Mouse (Mus musculus) left cerebral cortex, adult 11 months (tissue): ENCODE data around the gene Gm20388.

ENCODE experiments used
- DNase-seq: peaks from one replicate; pipeline ENCODE4 v3.0.0; 2022; ENCODE audit warnings: low spot score

Gm20388 gene

DNA sequence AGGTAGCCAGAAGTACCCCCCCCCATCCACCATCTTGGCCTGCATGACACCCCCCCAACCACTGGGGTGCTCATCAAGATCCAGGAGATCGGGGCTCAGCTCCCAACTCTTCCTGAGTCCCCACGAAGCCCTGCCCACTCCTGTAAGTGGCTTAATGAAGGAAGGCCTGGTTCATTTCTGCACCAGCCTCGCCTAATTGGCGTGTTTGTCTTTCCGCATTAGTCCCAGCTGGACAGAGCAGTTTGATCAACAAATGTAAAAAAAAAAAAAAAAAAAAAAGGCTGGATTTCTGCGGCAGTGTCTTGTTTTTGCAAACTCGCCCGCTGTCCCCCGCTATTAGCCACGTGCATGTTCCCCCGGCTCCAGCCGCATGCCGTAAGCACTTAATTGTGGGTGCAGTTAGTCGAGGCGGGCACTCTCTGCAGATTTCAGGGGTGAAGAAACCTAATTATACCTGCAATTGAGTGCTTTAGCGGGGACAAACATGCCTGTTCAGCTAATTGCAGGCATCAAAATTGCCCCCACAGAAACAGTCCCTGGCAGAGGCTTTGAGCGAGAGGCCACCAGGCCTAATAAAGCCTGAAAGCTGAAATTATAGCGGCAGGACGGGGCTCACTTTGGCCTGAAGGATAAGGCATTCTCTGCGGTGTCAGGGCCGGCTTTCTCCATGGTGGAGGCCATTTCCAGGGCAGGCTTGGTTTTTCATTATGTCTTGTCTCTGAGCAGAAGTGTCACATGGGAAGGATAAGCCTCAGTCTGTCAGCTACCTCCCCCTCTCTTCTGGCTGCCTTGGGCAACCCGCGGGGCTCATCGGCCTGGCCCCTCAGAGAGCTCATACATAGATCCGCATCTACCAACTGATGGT is 566.3 kb downstream of the Gm20388 start:
- no peak for DNase-seq

DNA sequence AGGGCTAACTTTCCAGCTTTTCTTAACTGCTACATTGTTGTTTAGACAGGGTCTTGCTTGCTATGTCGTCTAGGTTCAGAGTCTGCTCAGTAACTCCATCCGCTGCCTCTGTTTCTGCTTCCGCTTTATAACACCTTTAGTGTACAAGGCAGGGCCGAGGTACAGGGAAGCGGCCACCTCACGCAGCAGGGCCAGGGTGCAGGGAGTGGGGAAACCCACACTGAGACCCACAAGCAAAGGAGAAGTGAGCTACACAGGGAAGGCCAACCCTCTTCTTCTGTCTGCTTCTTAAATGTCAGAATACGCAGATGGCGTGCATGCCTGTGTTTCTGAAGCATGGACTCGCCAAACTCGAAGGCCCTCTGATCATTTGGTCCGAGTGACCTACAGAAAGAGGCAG is 568.1 kb downstream of the Gm20388 start:
- no peak for DNase-seq

DNA sequence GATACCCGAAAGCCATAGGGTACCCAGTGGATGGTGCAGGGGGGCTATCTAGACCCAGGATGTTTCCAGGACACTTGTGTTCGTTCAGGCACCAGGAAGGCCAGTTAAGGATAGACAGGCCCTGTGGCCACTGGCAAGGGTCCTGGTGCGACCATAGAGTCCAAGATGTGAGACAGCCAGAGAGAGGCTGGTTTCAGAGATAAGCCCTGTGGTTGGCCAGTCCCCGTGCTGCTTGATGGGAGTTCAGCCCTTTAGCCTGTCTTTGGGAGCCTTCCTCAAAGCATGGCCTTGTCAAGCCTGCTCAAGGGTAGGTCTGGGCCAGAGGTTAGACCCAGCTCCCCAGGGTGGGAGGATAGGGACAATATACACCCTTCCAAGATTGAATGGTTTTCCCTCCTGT is 569.0 kb downstream of the Gm20388 start:
- DNase-seq: no peak

DNA sequence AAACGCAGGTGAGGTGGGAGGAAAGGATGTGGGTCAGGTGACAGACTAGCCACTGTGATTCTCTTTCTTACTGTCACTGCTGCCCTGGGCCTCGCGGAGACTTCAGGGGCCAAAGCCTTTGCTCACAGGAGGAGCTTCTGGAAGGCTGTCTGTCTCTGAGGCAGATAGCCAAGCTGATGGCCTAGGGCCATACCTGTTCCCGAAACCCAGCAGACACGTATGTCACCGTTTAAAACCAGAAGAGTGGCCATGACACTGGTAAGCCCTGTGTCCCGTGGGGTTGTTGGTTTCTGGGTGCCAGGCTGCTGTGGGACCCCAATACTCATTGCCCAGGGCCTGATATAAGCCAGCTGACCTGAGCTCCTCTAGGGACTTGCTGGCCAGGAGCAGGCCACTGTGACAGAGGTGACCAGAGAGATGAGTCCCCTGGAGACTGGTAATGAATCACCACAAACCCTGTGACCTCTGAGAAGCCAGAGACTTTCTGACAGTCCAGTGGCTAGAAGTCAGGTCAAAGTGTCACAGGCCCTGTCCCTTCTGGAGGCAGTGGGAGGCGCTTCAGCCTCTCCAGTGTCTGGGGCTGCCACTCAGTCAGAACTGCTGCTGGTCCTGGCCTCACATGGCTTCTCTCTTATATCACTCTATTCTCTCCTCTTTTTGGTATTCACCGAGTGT is 571.5 kb downstream of the Gm20388 start:
- DNase-seq: no peak

DNA sequence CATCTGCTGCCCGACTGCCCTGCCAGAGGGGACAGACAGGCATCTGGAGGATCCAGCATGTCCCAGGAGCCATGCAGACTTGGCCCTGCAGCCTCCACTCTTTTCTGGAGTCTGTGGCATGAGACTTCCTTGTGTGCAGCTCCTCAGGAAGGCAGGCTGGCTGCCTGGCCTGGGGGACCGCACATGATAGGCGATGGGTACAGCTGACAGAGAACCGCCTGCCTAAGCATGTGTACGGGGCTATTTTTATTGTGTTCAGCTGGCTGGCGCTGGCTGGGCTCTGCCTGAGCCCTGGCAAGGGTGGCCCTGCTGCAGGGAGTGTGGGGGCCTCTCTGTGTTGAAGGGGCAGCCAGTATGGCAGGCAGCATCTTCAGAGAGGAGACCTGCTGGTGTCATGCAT is 573.8 kb downstream of the Gm20388 start:
- no peak for DNase-seq

DNA sequence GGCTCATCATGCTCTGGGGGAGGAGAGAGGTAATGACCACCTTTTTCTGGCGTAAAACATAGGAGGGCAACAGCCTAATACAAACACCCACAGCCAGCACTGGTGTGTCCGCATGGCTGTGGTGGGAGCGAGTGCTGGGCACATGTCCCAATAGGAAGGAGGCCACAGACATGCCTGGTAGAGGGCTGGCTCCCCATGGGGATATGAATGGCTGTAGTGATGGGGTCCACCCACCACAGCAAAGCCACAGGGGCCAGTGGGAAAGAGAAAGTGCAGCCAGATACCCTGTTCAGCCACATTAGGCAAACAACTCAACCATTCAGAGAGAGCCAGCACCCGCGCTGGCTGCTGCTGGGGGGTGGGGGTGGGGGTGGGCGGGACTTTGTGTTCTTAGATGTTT is 574.5 kb downstream of the Gm20388 start:
- DNase-seq: no peak

DNA sequence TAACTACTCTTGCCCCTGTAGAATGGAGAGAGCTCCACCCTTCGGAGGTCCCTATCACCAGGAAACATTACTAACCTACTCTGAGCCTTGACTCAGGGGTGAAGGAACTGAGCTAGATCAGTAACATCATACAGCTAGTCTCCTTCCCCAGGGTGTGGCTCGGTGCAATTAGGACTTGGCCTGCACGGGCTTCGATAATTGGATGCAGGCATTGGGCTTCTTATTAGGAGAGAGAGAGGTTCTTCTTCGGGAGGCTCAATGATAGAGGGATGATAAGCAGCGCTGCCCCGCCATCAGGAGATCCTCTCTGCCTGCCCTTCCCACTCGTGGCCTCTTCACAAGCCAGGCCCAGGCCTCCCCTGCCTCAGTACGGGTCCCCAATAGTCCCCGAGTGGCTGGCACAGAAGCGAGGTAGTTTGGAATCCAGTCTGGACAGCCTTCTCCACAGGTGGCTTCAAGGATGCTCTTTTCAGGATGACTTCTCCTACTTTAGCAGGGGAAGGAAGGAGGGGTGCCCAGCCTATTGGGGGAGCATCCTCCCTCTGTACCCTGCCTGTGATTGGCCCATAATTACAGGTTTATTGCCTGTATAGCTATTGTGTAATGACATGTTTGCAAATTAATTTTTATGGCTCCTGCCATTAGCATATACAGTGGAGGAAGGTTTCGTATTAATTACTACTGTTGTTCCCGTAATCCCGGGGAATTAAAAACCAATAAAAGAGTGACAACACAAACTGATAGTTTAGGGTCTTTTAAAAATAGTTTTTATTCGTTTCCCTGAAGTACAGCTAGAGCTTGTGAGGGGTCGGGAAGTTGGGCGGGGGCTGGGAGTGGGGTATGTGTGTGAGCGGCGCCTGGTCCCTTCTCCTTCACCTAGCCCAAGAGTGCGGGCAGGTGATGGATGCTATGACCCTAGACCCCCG is 575.2 kb downstream of the Gm20388 start:
- no peak for DNase-seq

DNA sequence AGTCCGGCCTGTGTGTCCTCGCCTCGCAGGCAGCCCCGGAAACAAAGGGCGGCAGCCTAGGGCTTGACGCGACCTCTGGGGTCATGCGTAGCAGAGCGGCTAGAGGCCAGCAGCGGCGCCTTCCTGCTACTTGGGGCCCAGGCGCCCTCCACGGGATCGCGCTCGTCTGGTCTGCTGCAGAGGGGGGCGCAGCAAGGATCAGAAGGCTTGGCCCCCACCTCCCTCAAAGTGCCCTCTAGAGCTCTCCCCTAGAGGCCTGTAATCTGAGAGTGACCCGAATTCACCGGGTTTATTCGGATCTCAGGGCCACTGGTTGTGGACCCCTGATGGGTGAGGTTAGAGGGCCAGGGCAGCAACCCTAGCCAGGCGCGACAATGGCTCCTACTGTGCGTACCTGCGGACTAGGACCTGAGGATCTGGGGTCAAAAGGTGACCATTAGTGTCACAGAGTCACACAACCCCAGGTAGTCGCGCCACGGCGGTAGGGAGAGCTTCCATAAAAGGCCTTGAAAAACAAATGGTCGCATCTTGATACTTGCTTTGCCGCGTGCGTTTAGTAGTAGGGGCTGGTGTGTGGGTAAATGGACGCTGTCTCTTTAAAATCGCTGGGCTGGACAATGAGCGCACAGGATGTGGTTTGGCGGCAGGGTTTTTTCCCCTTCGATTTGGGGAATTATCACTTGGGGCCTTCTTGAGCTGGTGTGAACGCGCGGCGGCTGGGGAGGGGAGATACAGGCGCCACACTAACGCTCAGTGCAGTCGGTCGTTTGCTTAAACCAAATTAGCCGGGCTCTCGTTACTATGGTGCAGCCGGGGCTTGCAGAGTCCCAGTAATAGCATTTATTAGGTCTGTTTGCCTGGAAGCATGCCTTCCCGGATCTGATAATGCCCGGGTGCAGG is 576.1 kb downstream of the Gm20388 start:
- DNase-seq: no peak

DNA sequence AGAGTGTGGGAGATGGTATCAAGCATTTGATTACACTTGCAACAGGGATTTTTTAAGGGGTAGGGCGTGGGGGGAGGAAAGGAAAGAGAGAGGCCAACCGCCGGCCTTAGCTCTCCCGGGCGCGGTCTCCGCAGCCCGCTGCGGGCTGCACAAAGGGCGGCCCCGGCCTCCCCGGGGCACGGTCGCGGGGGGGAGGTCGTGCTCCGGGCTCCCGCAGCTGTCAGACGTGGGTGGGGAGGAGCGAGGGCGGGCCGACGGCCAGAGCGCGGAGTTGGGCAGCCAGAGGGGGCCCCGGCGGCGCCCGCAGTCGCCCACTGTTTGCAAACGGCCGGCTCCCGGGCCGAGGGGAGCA is 576.7 kb downstream of the Gm20388 start:
- no peak for DNase-seq

DNA sequence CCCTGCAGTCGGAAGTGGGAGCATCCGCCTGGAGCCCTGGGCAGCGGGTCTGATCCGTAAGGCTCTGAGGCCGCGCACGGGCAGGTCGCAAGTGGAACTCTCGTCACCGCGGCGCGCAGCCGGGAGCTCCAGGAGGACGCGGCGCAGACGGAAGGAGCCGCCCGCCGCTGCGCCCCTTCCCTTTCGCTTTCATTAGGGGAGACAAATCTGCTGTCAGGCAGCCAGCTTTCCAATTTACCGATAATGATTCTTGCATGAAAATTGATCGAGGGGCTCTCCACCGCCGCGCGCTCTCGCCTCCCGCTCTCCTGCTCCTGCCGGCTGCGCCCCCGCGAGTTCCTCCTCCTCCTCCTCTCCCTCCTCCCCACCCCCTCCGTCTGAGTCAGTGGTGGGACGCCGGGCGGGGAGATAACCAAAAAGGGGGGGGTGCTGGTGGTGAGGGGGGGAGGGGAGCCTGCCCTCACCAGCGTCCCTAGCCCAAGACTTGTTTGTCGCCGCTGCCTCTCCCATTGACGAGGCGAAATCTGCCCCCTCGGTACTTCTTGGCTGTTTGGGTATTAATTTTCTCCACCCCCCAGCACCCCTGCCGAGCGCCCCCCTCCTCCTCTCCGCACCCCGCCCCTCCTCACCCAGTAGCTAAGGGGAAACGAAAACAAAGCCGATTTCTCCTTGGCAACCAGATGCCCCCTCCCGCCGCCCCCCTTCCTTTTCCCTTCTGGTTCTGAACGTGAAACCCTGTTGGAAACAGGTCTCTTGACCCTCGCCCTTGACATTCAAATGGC is 577.3 kb downstream of the Gm20388 start:
- DNase-seq: no peak

DNA sequence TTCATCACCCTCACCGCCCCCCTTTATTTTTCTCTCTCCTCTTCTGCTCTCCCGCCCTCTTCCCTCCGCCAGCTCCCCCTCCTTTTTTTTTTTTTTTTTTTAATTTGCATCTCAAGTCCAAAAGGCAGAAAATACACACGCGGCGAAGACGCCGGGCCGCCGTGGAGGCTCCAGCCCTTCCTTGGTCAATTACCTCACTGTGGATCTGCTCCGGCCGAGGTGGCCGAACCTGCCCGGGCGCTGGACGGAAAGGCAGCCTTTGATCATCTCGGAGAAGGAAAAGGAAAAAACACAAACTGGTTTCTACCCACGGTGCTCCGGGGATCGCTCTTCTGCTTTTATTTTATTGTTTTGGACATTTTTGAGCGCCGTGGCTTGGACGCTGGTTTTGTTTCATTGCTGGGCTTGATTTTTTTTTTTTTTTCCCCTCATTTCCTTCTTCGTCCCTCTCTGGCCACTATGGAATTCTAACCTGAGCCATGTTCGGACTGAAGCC is 578.0 kb downstream of the Gm20388 start:
- DNase-seq: no peak

DNA sequence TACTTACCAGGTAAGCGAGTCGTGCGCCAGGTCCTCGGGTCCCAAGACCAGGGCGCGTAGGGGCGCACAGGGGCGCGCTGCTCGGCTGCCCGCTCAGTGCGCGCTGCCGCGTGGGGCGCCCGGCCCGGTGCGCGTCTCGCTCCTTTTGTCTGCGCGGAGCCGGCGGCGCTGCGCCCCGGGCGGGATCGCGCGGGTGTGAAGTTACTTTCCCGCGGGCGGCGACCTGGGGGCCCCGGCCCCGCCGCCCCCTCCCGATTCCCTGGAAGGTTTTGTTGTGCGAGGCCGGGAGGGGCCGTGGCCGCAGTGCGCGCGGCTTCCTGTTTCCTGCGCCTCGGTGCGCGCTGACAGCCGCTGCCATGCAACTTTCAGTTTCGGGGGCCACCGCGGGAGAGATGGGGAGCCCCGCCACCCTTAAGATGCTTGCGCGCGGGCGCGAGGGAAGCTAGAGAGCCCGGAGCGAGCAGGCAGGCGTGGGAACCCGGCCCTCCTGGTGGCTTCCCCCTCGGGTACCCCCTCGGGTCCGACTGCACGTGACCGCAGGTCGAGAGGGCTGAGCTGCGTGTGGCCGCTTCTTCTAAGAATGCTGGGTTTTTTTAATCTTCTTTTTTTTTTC is 578.6 kb downstream of the Gm20388 start:
- DNase-seq: no peak

DNA sequence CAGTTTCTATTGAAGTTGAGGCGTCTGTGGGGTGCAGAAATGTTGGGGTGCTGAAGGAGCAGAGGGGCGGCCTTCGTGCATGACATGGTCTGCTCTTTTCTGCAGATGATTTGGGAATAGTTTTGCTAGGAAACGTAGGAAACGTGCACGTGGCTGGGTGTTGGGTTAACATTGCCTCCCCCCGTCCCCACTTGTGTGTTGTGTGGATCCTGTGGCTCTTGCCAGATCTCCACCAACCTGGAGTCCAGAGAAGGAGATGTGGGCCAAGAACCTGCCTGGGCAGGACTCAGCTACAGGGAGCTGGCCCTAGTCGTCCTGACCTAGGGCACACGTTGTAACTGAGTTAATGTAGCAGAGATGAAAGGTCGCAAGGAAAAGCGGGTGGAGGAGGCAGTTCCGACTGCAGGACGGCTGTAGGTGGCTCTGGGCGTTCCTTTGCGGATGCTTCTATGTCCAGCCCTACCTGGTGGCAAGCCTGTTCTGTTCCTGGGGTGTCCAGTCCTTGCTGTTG is 579.2 kb downstream of the Gm20388 start:
- no peak for DNase-seq

DNA sequence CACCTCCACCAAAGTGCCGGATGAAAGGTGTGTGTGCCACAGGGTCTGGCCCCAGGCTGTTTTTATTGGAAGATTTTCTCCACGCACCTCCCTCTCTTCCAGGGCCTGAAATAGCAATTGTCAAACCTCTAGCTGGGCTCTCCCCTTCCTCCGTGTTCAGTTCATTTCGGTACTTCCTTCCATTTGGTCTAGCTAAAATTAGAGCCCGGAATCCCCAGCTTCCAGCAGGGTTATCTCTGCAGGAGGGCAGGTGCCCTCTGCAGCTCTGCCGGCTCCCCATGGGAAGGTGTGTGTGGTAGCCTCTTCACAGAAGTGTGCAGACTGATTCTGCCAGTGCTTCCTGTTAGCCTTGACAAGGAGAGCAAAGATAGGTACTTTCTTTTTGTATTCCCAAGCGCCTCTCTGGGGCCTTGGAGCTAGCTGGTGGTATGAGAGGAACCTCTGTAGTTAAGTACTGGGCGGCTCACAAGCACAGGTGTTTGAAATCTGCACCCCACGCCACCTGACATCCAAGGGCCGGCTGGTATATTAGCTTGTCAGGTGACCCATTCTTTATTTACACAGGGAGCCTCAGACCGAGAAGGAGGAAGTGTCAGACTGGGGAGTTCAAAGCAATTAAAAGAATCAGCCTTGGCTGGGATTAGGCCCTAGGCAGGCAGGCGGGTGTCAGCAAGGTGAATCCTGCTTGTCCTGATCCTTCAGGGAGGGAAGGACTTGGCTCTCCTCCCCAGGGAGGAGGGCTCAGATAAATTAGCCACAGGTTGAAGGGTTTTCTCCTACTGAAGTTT is 579.9 kb downstream of the Gm20388 start:
- DNase-seq: no peak

DNA sequence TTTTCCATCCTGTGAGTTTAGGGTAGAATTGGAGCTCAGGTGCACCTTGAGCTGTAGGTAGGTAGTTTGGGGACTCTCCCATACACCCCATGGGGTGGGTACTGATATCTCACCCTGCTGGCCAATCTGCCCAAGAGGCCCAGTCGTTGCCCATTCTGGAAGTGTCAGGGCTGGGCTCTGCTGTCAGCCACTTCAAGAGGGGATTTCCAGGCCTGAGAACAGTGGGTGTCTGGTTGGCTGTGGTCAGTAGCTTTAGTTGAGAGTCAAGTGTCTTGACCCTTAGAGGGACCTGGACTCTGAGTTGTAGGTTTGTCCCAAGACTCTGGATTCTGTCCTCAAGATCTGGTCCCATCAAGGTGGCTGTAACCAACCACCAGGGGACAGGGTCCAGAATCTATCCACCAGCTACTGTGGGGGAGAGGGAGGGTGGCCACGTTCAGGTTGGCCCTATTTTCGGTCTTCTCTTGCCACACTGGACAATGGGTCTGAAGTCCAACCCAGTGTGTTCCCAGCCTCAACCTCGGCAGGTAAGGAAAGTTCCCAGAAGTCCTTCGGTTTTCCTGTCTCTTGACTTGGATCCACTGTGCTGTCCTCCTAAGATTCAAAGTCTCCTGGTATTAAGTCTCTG is 580.6 kb downstream of the Gm20388 start:
- no peak for DNase-seq

DNA sequence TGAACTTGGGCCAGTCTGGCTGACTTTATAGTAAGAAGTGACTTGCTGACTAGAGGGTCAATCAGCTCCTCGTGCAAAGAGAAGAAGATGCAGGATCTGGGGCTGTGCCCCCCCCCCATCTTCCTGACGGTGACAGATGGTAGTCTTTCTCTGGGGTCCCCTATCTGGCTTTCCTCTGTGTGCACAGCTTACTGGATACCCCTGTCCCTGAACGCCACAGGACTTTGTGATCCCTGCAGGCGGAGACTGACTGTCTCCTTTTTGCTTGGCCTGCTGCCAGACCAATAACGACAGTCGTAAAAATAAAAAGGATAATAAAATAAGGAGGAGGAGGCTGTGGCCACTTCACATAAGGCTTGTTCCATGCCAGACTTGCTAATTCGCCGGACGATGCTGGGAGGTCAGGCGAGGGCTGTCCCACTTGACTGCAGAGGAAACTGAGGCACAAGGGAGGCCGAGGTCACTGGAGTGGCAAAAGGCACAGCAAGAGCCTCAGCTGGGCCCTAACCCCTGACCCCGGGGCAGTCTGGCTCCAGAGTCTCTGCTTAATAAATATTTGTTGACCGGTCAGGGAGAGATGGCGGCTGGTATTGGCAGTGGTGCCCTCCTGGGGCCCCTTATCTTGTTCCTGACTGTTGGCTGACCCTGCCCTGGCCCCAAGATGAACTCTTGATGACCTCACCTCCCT is 581.7 kb downstream of the Gm20388 start:
- DNase-seq: no peak

DNA sequence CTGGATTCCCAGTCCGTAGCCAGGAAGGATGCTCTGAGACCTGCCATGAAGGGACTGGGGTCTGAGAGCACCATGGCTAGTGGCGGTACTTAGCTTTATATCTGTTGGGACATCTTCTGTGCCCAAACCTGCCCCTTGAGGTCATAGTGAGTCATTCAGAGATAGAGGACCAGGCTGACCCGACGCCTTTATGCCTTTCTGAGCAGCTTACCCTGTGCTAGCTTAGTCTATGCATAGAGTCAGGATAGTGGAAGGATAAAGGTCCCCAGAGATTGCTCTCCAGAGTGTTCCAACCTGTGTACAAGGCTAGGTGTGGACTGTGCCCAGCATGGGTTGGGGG is 582.2 kb downstream of the Gm20388 start:
- DNase-seq: no peak
